ENCODE assay signal across 8 mouse cellular contexts in the genomic region with DNA sequence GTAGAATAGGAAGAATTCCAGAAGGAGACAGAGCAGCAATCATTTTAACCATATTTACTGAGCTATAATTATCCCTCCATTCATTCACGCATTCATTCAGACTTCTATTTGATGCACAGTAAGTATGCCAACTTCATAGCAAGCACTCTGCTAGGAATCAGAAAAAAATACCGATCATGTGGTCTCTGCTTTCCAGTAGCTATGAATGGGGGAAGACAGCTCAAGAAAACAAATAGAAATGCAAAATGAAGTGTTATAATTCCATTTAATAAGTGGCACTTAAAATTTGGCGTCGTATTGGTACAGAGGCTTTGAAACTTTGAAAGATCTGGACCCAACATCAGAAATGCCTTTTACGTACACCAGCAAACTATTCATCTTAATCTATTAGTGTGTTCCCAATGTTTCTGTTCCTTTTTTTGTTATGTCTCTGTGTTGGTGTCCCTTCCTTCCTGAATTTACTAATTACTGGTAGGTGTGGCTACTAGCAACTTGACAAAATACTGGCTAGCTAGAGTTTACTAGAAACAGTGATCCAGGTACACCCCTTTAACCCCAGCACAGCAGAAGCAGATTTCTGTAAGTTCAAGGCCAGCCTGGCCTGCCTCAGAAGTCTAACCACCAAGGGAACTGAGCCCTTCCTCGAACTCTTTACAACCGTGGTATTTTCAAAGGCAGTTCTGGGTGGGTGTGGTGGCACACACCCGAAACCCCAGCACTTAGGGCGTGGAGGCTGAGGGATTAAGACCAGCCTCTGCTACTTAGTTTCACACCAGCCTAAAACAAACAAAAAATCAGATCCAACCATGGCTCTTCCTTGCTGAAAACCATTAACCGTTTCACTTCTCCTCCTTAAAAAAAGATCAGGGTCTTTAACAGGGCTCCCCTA. TPM values are rescaled to one million over a fixed set of nuclear protein-coding genes. Genes with fewer than 3 reads are reported as not detected.
DNase-seq lines count a peak whose midpoint lies in the region; ATAC-seq and TF ChIP-seq lines count a peak whose summit lies in the region.

No protein-coding gene starts in this region.

- peak overlapping the region; percentile 79 for H3K4me2 ChIP-seq in limb, embryonic 13.5 days (replicated peaks)
- H3K4me2 ChIP-seq in neural tube, embryonic 13.5 days, result peak overlapping the region; percentile 89

- peaks cover 49% of the 10 kb centered on the region for H3K27me3 ChIP-seq in limb, embryonic 13.5 days
- peaks cover 11% of the 10 kb centered on the region; the same call in 1 of the 2 replicates for H3K27me3 ChIP-seq in neural tube, embryonic 13.5 days

- H3K36me3 ChIP-seq in limb, embryonic 13.5 days, result no peaks in the 10 kb centered on the region
- H3K36me3 ChIP-seq in neural tube, embryonic 13.5 days, result no peaks in the 10 kb centered on the region

- WGBS in limb, embryonic 13.5 days, result 71% methylated on average over 10 of the region's 10 CpGs
- WGBS in neural tube, embryonic 13.5 days, result 81% methylated on average over 10 of the region's 10 CpGs

- intact Hi-C loops in left cerebral cortex, adult 2 months (cut with DNase I), result no loop called here
- intact Hi-C loops in left cerebral cortex, postnatal 10 days (cut with DNase I), result no loop called here

- ATAC-seq in erythroblast, adult 5-6 weeks (replicated peaks; ENCODE audit: low FRiP score, poor library complexity, severe bottlenecking), result peak; percentile 51; the same call in 1 of the 2 replicates
- no peak for ATAC-seq in limb, embryonic 13.5 days (ENCODE audit: low FRiP score, low read depth)
- ATAC-seq in neural tube, embryonic 13.5 days (ENCODE audit: low read depth), result no peak

- 0 out of 2 replicates have a peak overlapping the region, but pooled peaks have one; percentile 8 for H3K9ac ChIP-seq in limb, embryonic 13.5 days
- peak overlapping the region; percentile 44; the same call in 1 of the 2 replicates for H3K9ac ChIP-seq in neural tube, embryonic 13.5 days

- no peaks in the 10 kb centered on the region for H3K9me3 ChIP-seq in limb, embryonic 13.5 days
- H3K9me3 ChIP-seq in neural tube, embryonic 13.5 days, result no peaks in the 10 kb centered on the region

- H3K4me1 ChIP-seq in limb, embryonic 13.5 days, result peaks cover 48% of the 10 kb centered on the region
- peaks cover 80% of the 10 kb centered on the region for H3K4me1 ChIP-seq in neural tube, embryonic 13.5 days (replicated peaks)

- no peak for DNase-seq in left cerebral cortex, adult 2 months (ENCODE audit: extremely low spot score in 1 of 2, low spot score in 2 of 2)
- DNase-seq in left cerebral cortex, postnatal 10 days (ENCODE audit: extremely low spot score in 1 of 2, low spot score in 2 of 2), result no peak
- DNase-seq in thymus, postnatal 36 days, result no peak
- no peak for DNase-seq in kidney, adult 8-10 months
- DNase-seq in left cerebral cortex, adult 8-10 months (ENCODE audit: low spot score in 2 of 2), result no peak

- H3K4me3 ChIP-seq in left cerebral cortex, adult 2 months, result peak overlapping the region; percentile 63
- peak overlapping the region; percentile 87 for H3K4me3 ChIP-seq in limb, embryonic 13.5 days
- peak overlapping the region; percentile 79 for H3K4me3 ChIP-seq in neural tube, embryonic 13.5 days

- peak overlapping the region; percentile 61 for H3K27ac ChIP-seq in left cerebral cortex, adult 2 months
- no peak overlapping the region for H3K27ac ChIP-seq in limb, embryonic 13.5 days
- H3K27ac ChIP-seq in neural tube, embryonic 13.5 days (replicated peaks), result peak overlapping the region; percentile 35

- no peak for TF ChIP-seq CTCF in left cerebral cortex, adult 2 months (IDR thresholded peaks at IDR 0.05)

RNA-seq across cellular contexts. Expression of a gene that starts 0.8 kb away (rescaled TPM):
- 10 to 100 TPM in 1 of 2 experiments, 1 to 10 TPM in 1; 8.0 to 10.6 TPM for total RNA-seq in left cerebral cortex, adult 2 months (2021)
- total RNA-seq in left cerebral cortex, postnatal 10 days (2021), result 10 to 100 TPM; 15.6 to 16.9 TPM
- total RNA-seq in erythroblast, adult 5-6 weeks (2015; ENCODE audit: low replicate concordance), result 34.9 and 47.3 TPM in 2 replicates
- total RNA-seq in erythroblast, adult 5-6 weeks (2017; ENCODE audit: low replicate concordance), result 39.6 and 46.4 TPM in 2 replicates
- polyA plus RNA-seq in limb, embryonic 13.5 days (2015; fragmentation: Nextera tagmentation; extraction: Ambion mirVana), result 114 and 121 TPM in 2 replicates
- 130 and 133 TPM in 2 replicates for polyA plus RNA-seq in neural tube, embryonic 13.5 days (2015; fragmentation: Nextera tagmentation; extraction: Ambion mirVana)
- total RNA-seq in left cerebral cortex, adult 8-10 months (2022), result 10 to 100 TPM in 2 of 4 experiments, 1 to 10 TPM in 2; 9.3 to 11.5 (median 10.2) TPM

RNA-seq across cellular contexts. Expression of a gene that starts 17.9 kb away (rescaled TPM):
- 10 to 100 TPM; 66.7 to 81.0 TPM for total RNA-seq in left cerebral cortex, adult 2 months (2021)
- 10 to 100 TPM; 94.8 to 99.2 TPM for total RNA-seq in left cerebral cortex, postnatal 10 days (2021)
- not detected in 2 replicates for total RNA-seq in erythroblast, adult 5-6 weeks (2015; ENCODE audit: low replicate concordance)
- total RNA-seq in erythroblast, adult 5-6 weeks (2017; ENCODE audit: low replicate concordance), result not detected in 2 replicates
- 1.7 and 1.8 TPM in 2 replicates for polyA plus RNA-seq in limb, embryonic 13.5 days (2015; fragmentation: Nextera tagmentation; extraction: Ambion mirVana)
- polyA plus RNA-seq in neural tube, embryonic 13.5 days (2015; fragmentation: Nextera tagmentation; extraction: Ambion mirVana), result 76.0 and 77.8 TPM in 2 replicates
- total RNA-seq in left cerebral cortex, adult 8-10 months (2022), result 10 to 100 TPM; 68.4 to 78.4 (median 74.8) TPM

RNA-seq across cellular contexts. Expression of a gene that starts 49.7 kb away (rescaled TPM):
- 100 to 1,000 TPM; 157 to 163 TPM for total RNA-seq in left cerebral cortex, adult 2 months (2021)
- 100 to 1,000 TPM; 126 to 129 TPM for total RNA-seq in left cerebral cortex, postnatal 10 days (2021)
- 4.8 and 13.3 TPM in 2 replicates for total RNA-seq in erythroblast, adult 5-6 weeks (2015; ENCODE audit: low replicate concordance)
- 3.9 and 14.8 TPM in 2 replicates for total RNA-seq in erythroblast, adult 5-6 weeks (2017; ENCODE audit: low replicate concordance)
- 54.0 and 58.7 TPM in 2 replicates for polyA plus RNA-seq in limb, embryonic 13.5 days (2015; fragmentation: Nextera tagmentation; extraction: Ambion mirVana)
- polyA plus RNA-seq in neural tube, embryonic 13.5 days (2015; fragmentation: Nextera tagmentation; extraction: Ambion mirVana), result 117 and 134 TPM in 2 replicates
- 100 to 1,000 TPM; 152 to 159 (median 156) TPM for total RNA-seq in left cerebral cortex, adult 8-10 months (2022)

RNA-seq across cellular contexts. Expression of a gene that starts 51.0 kb away (rescaled TPM):
- under 1 TPM; 0.61 to 0.70 TPM for total RNA-seq in left cerebral cortex, adult 2 months (2021)
- under 1 TPM in 1 of 2 experiments, not detected in 1; 0.15 TPM for total RNA-seq in left cerebral cortex, postnatal 10 days (2021)
- not detected in 2 replicates for total RNA-seq in erythroblast, adult 5-6 weeks (2015; ENCODE audit: low replicate concordance)
- total RNA-seq in erythroblast, adult 5-6 weeks (2017; ENCODE audit: low replicate concordance), result not detected in 2 replicates
- polyA plus RNA-seq in limb, embryonic 13.5 days (2015; fragmentation: Nextera tagmentation; extraction: Ambion mirVana), result not detected in 2 replicates
- 3.5 and 3.6 TPM in 2 replicates for polyA plus RNA-seq in neural tube, embryonic 13.5 days (2015; fragmentation: Nextera tagmentation; extraction: Ambion mirVana)
- total RNA-seq in left cerebral cortex, adult 8-10 months (2022), result 1 to 10 TPM in 2 of 4 experiments, under 1 TPM in 2; 0.42 to 1.1 (median 0.77) TPM

RNA-seq across cellular contexts. Expression of a gene that starts 53.1 kb away (rescaled TPM):
- total RNA-seq in left cerebral cortex, adult 2 months (2021), result 10 to 100 TPM in 1 of 2 experiments, 1 to 10 TPM in 1; 5.3 to 11.7 TPM
- 1 to 10 TPM; 1.6 to 4.7 TPM for total RNA-seq in left cerebral cortex, postnatal 10 days (2021)
- not detected in 2 replicates for total RNA-seq in erythroblast, adult 5-6 weeks (2015; ENCODE audit: low replicate concordance)
- total RNA-seq in erythroblast, adult 5-6 weeks (2017; ENCODE audit: low replicate concordance), result not detected in 2 replicates
- polyA plus RNA-seq in limb, embryonic 13.5 days (2015; fragmentation: Nextera tagmentation; extraction: Ambion mirVana), result not detected in 2 replicates
- not detected in 2 replicates for polyA plus RNA-seq in neural tube, embryonic 13.5 days (2015; fragmentation: Nextera tagmentation; extraction: Ambion mirVana)
- 1 to 10 TPM; 3.4 to 9.2 (median 4.9) TPM for total RNA-seq in left cerebral cortex, adult 8-10 months (2022)

Comparison
In these comparisons a context has a peak if more than half of its experiments do, and no peak if none do; other contexts are left out.
1. RNA of a gene that starts 17.9 kb away (total RNA-seq): 94.8 to 99.2 TPM in left cerebral cortex, postnatal 10 days, 66.7 to 81.0 TPM in left cerebral cortex, adult 2 months and 68.4 to 78.4 TPM in left cerebral cortex, adult 8-10 months; not detected in erythroblast, adult 5-6 weeks; every median in the first group is over 10 times any median in the second.
2. RNA of a gene that starts 49.7 kb away (total RNA-seq): 157 to 163 TPM in left cerebral cortex, adult 2 months, 152 to 159 TPM in left cerebral cortex, adult 8-10 months and 126 to 129 TPM in left cerebral cortex, postnatal 10 days; 3.9 to 14.8 TPM in erythroblast, adult 5-6 weeks; every median in the first group is over 4 times any median in the second.
3. Peak in every context shown above with its lines, with median percentiles within 50 percentile points of each other: H3K4me3 ChIP-seq.